Mouse (Mus musculus): ENCODE results near the gene Rad50. TPM values are rescaled to one million over a fixed set of nuclear protein-coding genes. Genes with fewer than 3 reads are reported as not detected.

The Rad50 gene
- total and polyA plus RNA-seq, 3 experiments, result 39.6 to 53.6 (median 48.2) TPM

GRCm38 (mm10) chr11:53644017-53644416, 63.1 kb downstream of the Rad50 start (continued):
- no peak for TF ChIP-seq POLR2AphosphoS2 (IDR thresholded peaks at IDR 0.05; ENCODE audit: low read depth, low read length)
- TF ChIP-seq RAD21 (IDR thresholded peaks at IDR 0.05; ENCODE audit: low read depth, low read length), result no peak
- TF ChIP-seq MEF2A (IDR thresholded peaks at IDR 0.05; ENCODE audit: borderline replicate concordance, low read depth, low read length), result peak; percentile 44; the same call in 1 of the 2 replicates
- no peak for TF ChIP-seq MAZ (IDR thresholded peaks at IDR 0.05; ENCODE audit: low read depth, low read length)
- TF ChIP-seq ZMIZ1 (IDR thresholded peaks at IDR 0.05; ENCODE audit: low read depth, low read length), result no peak
- no peak for TF ChIP-seq NRF1 (IDR thresholded peaks at IDR 0.05; ENCODE audit: low read depth, low read length)
- no peak for TF ChIP-seq E2F4 (IDR thresholded peaks at IDR 0.05; ENCODE audit: insufficient replicate concordance, low read depth, low read length)
- no peak for TF ChIP-seq SMC3 (IDR thresholded peaks at IDR 0.05; ENCODE audit: low read depth, low read length)
- TF ChIP-seq EP300 (IDR thresholded peaks at IDR 0.05; ENCODE audit: low read length), result peak; percentile 22; the same call in 1 of the 2 replicates
- no peak for TF ChIP-seq KAT2A (IDR thresholded peaks at IDR 0.05; ENCODE audit: insufficient replicate concordance, low read length)
- TF ChIP-seq UBTF (IDR thresholded peaks at IDR 0.05; ENCODE audit: low read depth, low read length), result no peak
- no peak for TF ChIP-seq RCOR1 (conservative IDR thresholded peaks at IDR 0.05; ENCODE audit: low read depth, low read length)
- TF ChIP-seq MXI1 (IDR thresholded peaks at IDR 0.05; ENCODE audit: low read depth, low read length), result peak; percentile 66; the same call in 1 of the 2 replicates
- no peak for TF ChIP-seq CHD2 (IDR thresholded peaks at IDR 0.05; ENCODE audit: low read length)
- 0 out of 2 replicates have a peak, but pooled peaks have one; percentile 12 for TF ChIP-seq ELF1 (IDR thresholded peaks at IDR 0.05; ENCODE audit: low read depth, low read length)
- TF ChIP-seq BHLHE40 (IDR thresholded peaks at IDR 0.05; ENCODE audit: low read depth, low read length), result peak; percentile 96
- TF ChIP-seq CHD1 (IDR thresholded peaks at IDR 0.05; ENCODE audit: low read depth, low read length), result no peak

GRCm38 (mm10) chr11:53642744-53643279, 64.3 kb downstream of the Rad50 start:
- no peak overlapping the region for H3K4me2 ChIP-seq (ENCODE audit: insufficient read depth, low read depth, poor library complexity, severe bottlenecking)
- dilution Hi-C loops (cut with MboI; ENCODE audit: extremely low pct_ligation_motif_present, extremely low pct_unique_long_range_greater_than_20kb, low sequenced_read_pairs), result no loop called here
- no peak overlapping the region for H3K9ac ChIP-seq (ENCODE audit: insufficient read depth, low read depth)
- H3K79me2 ChIP-seq (replicated peaks; ENCODE audit: control insufficient read depth, extremely low read depth, insufficient read depth, poor library complexity, severe bottlenecking), result no peaks in the 10 kb centered on the region
- TF ChIP-seq KAT2A (IDR thresholded peaks at IDR 0.05; ENCODE audit: insufficient replicate concordance, low read length) (no peak), MYC (IDR thresholded peaks at IDR 0.05; ENCODE audit: low read depth, low read length) (no peak), TBP (conservative IDR thresholded peaks at IDR 0.05; ENCODE audit: low read depth, low read length) (no peak), SMC3 (IDR thresholded peaks at IDR 0.05; ENCODE audit: low read depth, low read length) (peak; percentile 43), MXI1 (IDR thresholded peaks at IDR 0.05; ENCODE audit: low read depth, low read length) (no peak), POLR2AphosphoS2 (IDR thresholded peaks at IDR 0.05; ENCODE audit: low read depth, low read length) (no peak), NRF1 (IDR thresholded peaks at IDR 0.05; ENCODE audit: low read depth, low read length) (no peak), CHD1 (IDR thresholded peaks at IDR 0.05; ENCODE audit: low read depth, low read length) (no peak), MAZ (IDR thresholded peaks at IDR 0.05; ENCODE audit: low read depth, low read length) (no peak), CTCF (conservative IDR thresholded peaks at IDR 0.05 in 1 of 2, IDR thresholded peaks at IDR 0.05 in 1 of 2; ENCODE audit: low read depth in 2 of 2, low read length in 2 of 2) (peak; percentile 45 to 56), RAD21 (IDR thresholded peaks at IDR 0.05; ENCODE audit: low read depth, low read length) (peak; percentile 30)
- peaks cover 0 to 52% of the 10 kb centered on the region in 2 experiments for H3K36me3 ChIP-seq (replicated peaks in 1 of 2; ENCODE audit: control insufficient read depth in 1 of 2, insufficient read depth in 1 of 2, low read length in 1 of 2)
- H3K27me3 ChIP-seq (replicated peaks), result no peaks in the 10 kb centered on the region
- H3K9me3 ChIP-seq (replicated peaks; ENCODE audit: low read length), result peaks cover 7% of the 10 kb centered on the region
- in situ Hi-C loops (cut with MboI; ENCODE audit: low pct_ligation_motif_present, low pct_unique_long_range_greater_than_20kb, low sequenced_read_pairs), result no loop called here
- no peak overlapping the region for H3K4me3 ChIP-seq (replicated peaks in 1 of 3; ENCODE audit: low read depth in 2 of 3, low read length in 2 of 3, poor library complexity in 1 of 3)
- DNase-seq (ENCODE audit: extremely low read depth), result no peak
- H3K27ac ChIP-seq (ENCODE audit: insufficient read depth, low read depth), result no peak overlapping the region
- H3K4me1 ChIP-seq (ENCODE audit: control insufficient read depth in 1 of 2, insufficient read depth in 2 of 2), result peaks cover 30 to 77% of the 10 kb centered on the region in 2 experiments

All from CH12.LX (cell line).